Mouse (Mus musculus) liver, embryonic 13.5 days (tissue): ENCODE data around the gene Rdh16f2. TPM values are rescaled to one million over a fixed set of nuclear protein-coding genes. Genes with fewer than 3 reads are reported as not detected.

Source experiments
- ATAC-seq: fragments of 200-750 bp; cut with Nextera tagmentation; 2 replicates; pipeline ENCODE4 v1.8.0; 2017; ENCODE audit warnings: low read depth, mild to moderate bottlenecking, moderate number of reproducible peaks, moderate library complexity
- DNase-seq: peaks from one replicate; pipeline ENCODE4 v3.0.0; 2022
- H3K27ac ChIP-seq: fragments of 300-500 bp; sonication (generic); 2 replicates; pipeline ENCODE4 v1.5.1; 2015; ENCODE audit warnings: moderate library complexity, mild to moderate bottlenecking, inconsistent platforms
- H3K27me3 ChIP-seq: fragments of 300-500 bp; sonication (generic); 2 replicates; pipeline ENCODE4 v1.6.1; 2015; ENCODE audit warnings: mild to moderate bottlenecking, inconsistent platforms
- H3K36me3 ChIP-seq: fragments of 300-500 bp; sonication (generic); 2 replicates; pipeline ENCODE4 v1.6.1; 2015; ENCODE audit warnings: mild to moderate bottlenecking, inconsistent platforms
- H3K4me1 ChIP-seq: fragments of 300-500 bp; sonication (generic); replicated peaks from 2 replicates; pipeline ENCODE4 v1.6.1; 2015; ENCODE audit warnings: inconsistent platforms
- H3K4me2 ChIP-seq: fragments of 300-500 bp; sonication (generic); 2 replicates; pipeline ENCODE4 v1.6.1; 2015; ENCODE audit warnings: inconsistent platforms, mild to moderate bottlenecking, moderate library complexity
- H3K4me3 ChIP-seq: fragments of 300-500 bp; sonication (generic); replicated peaks from 2 replicates; pipeline ENCODE4 v1.5.1; 2015; ENCODE audit warnings: mild to moderate bottlenecking, inconsistent platforms
- H3K9ac ChIP-seq: fragments of 300-500 bp; sonication (generic); 2 replicates; pipeline ENCODE4 v1.6.1; 2015; ENCODE audit warnings: mild to moderate bottlenecking, inconsistent platforms
- H3K9me3 ChIP-seq: fragments of 300-500 bp; sonication (generic); replicated peaks from 2 replicates; pipeline ENCODE4 v1.6.1; 2016; ENCODE audit warnings: inconsistent platforms
- WGBS: fragments of 180-500 bp; shearing (Covaris S2); methylation state at CpG from one replicate; pipeline ENCODE4 v1.1.7; 2015; ENCODE audit not compliant: insufficient replicate concordance; 5-methylcytosine and 5-hydroxymethylcytosine counted together
- polyA plus RNA-seq: library from polyadenylated mRNA; unstranded; fragments of >200 nt; fragmentation: Nextera tagmentation; extraction: Ambion mirVana; gene quantifications from 2 replicates; pipeline ENCODE4 v1.2.1, GENCODE M21; 2015

Gene Rdh16f2
- polyA plus RNA-seq, 1 experiment from 2014 or later, result not detected

DNA sequence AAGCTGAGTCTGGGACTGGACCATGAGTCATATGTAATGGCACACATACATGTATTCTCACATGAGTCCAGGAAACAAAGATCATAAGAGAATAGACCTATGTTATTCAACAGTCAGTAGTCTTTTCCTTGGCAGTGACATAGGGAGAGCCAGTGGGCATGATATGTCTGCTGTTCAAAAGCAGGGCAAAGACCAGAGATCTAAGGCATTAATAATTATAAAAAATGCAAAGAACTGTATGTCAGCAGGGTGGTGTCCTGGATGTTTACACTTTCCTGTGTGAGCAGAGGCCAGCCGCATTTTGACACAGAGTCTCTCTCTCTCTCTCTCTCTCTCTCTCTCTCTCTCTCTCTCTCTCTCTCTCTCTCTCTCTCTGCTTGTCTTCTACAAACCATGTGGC is 16.6 kb upstream of the Rdh16f2 start, which contains the start of gene Rdh19:
Gene Rdh19, plus strand, starts transcription at position 301 of the 400 bp plus-strand sequence.
- no peak within 1 kb of the TSS for H3K27ac ChIP-seq
- H3K36me3 ChIP-seq, result no peaks in the 10 kb centered on the region
- no peak within 1 kb of the TSS for H3K9ac ChIP-seq
- no peak within 1 kb of the TSS for H3K4me2 ChIP-seq
- no peak for DNase-seq
- no peaks in the 10 kb centered on the region for H3K9me3 ChIP-seq
- H3K4me1 ChIP-seq, result no peaks in the 10 kb centered on the region
- no peak for ATAC-seq
- H3K4me3 ChIP-seq, result no peak within 1 kb of the TSS
- WGBS, result 59% methylated on average over 1 of the region's 1 CpGs
- H3K27me3 ChIP-seq, result no peaks in the 10 kb centered on the region

GRCm38 (mm10) chr10:127856376-127856775 is 9.9 kb upstream of the Rdh16f2 start:
- ATAC-seq (no peak), DNase-seq (no peak)
- Histone ChIP-seq H3K9me3 (no peaks in the 10 kb centered on the region), H3K27ac (no peak overlapping the region), H3K4me2 (no peak overlapping the region), H3K4me3 (no peak overlapping the region), H3K27me3 (no peaks in the 10 kb centered on the region; the same call in 1 of the 2 replicates), H3K4me1 (no peaks in the 10 kb centered on the region), H3K36me3 (no peaks in the 10 kb centered on the region), H3K9ac (no peak overlapping the region)

- Histone ChIP-seq H3K4me1 (0 out of 2 replicates have a peak, but pooled peaks cover 2% of the 10 kb centered on the region), H3K4me2 (no peak overlapping the region), H3K27ac (no peak overlapping the region), H3K27me3 (no peaks in the 10 kb centered on the region; the same call in 1 of the 2 replicates), H3K9me3 (no peaks in the 10 kb centered on the region), H3K4me3 (no peak overlapping the region), H3K9ac (no peak overlapping the region), H3K36me3 (no peaks in the 10 kb centered on the region)
- ATAC-seq (no peak), DNase-seq (no peak)
Measured at GRCm38 (mm10) chr10:127864931-127865330, 1.3 kb upstream of the Rdh16f2 start.

- no peak for ATAC-seq
- Histone ChIP-seq H3K4me2 (no peak overlapping the region), H3K4me1 (no peaks in the 10 kb centered on the region), H3K36me3 (no peaks in the 10 kb centered on the region), H3K27me3 (no peaks in the 10 kb centered on the region), H3K9me3 (no peaks in the 10 kb centered on the region), H3K4me3 (no peak overlapping the region), H3K27ac (no peak overlapping the region), H3K9ac (no peak overlapping the region)
- WGBS, result 49% methylated on average over 4 of the region's 4 CpGs
- no peak for DNase-seq
Measured at GRCm38 (mm10) chr10:127872484-127872883, 6.2 kb downstream of the Rdh16f2 start.

GRCm38 (mm10) chr10:127877681-127878080 is 11.4 kb downstream of the Rdh16f2 start:
- Histone ChIP-seq H3K9me3 (no peaks in the 10 kb centered on the region), H3K4me3 (no peak overlapping the region), H3K36me3 (no peaks in the 10 kb centered on the region), H3K4me1 (peaks cover 19% of the 10 kb centered on the region), H3K9ac (no peak overlapping the region), H3K27me3 (no peaks in the 10 kb centered on the region), H3K27ac (no peak overlapping the region), H3K4me2 (no peak overlapping the region)
- ATAC-seq (peak; percentile 60), DNase-seq (peak; percentile 5)
- 36% methylated on average over 2 of the region's 2 CpGs for WGBS

DNA sequence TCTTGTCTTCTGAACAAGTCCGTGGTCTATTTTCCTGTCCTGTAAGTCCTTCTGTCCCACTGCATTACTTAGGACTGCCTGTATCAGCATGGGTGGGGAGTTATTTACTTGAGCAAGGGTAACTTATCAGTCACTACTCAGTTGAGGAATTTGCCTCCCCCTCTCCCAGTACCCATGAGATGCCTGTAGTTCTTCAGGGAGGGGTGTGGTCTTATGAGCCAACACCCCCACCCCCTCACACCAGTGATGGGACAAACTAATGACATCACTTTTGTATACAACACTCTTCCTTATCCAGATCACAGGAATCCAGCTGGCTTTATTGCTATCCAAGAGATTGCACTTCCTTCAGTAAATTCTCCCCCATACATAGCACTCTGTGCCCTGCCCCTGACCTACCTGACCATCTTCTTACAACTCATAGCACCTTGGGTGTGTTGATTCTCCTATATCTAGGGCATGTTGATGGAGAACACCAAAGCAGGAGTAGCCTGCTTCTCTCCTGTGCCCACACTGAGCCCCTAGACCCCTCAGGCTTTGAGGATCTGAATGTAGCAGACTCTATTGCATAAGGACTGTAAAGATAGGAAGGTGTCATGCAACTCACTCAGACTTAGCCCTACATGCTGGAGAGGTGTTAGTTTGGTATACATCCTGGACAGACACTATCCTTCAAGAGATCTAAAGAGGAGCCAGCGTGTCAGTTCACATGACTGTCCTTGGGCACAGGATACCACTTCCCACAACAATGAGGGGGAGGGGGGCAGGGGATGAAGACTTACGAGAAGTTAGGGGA is 12.2 kb downstream of the Rdh16f2 start:
- Histone ChIP-seq H3K4me2 (no peak overlapping the region), H3K36me3 (no peaks in the 10 kb centered on the region), H3K9ac (no peak overlapping the region), H3K9me3 (no peaks in the 10 kb centered on the region), H3K4me1 (peaks cover 19% of the 10 kb centered on the region), H3K27ac (peak overlapping the region; percentile 53), H3K4me3 (no peak overlapping the region), H3K27me3 (no peaks in the 10 kb centered on the region)
- 36% methylated on average over 3 of the region's 3 CpGs for WGBS
- ATAC-seq (peak; percentile 47), DNase-seq (no peak)

DNA sequence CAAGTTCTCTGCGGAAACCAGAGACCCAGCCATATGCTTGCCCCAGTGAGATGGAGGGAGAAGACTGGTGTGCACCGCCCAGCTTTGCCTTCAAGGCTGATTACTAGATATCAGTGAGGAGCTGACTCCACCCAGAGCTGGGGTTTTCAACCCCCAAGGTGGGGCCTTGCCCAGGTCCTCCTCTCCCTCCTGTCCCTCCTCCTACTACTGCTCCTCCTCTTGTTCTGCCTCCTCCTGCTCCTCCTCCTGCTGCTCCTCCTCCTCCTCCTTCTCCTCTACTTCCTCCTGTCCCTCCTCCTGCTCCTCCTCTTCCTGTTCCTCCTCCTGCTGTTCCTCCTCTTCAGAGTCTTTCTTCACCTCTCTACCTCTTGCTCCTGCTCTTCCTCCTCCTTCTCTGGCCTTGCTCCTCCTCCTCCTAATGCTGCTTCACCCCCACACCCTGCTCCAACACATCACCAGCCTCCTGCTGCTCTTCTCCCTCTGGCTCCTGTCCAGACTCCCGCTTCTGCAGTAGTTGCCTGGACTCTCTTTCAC is 12.9 kb downstream of the Rdh16f2 start:
- no peaks in the 10 kb centered on the region for H3K27me3 ChIP-seq
- no peaks in the 10 kb centered on the region for H3K9me3 ChIP-seq
- H3K9ac ChIP-seq, result no peak overlapping the region
- DNase-seq, result no peak
- H3K4me2 ChIP-seq, result no peak overlapping the region
- no peaks in the 10 kb centered on the region for H3K36me3 ChIP-seq
- 48% methylated on average over 3 of the region's 3 CpGs for WGBS
- H3K27ac ChIP-seq, result peak overlapping the region; percentile 1; the same call in 1 of the 2 replicates
- peaks cover 19% of the 10 kb centered on the region for H3K4me1 ChIP-seq
- no peak overlapping the region for H3K4me3 ChIP-seq
- peak; percentile 77 for ATAC-seq

GRCm38 (mm10) chr10:127881041-127881440 is 14.8 kb downstream of the Rdh16f2 start:
- Histone ChIP-seq H3K4me3 (no peak overlapping the region), H3K9ac (no peak overlapping the region), H3K27me3 (no peaks in the 10 kb centered on the region), H3K4me2 (no peak overlapping the region), H3K4me1 (peaks cover 19% of the 10 kb centered on the region), H3K36me3 (no peaks in the 10 kb centered on the region), H3K9me3 (no peaks in the 10 kb centered on the region), H3K27ac (no peak overlapping the region)
- DNase-seq, result no peak
- 78% methylated on average over 4 of the region's 4 CpGs for whole genome bisulfite sequencing
- ATAC-seq, result no peak

- DNase-seq, result no peak
- no peak overlapping the region for H3K27ac ChIP-seq
- H3K27me3 ChIP-seq, result no peaks in the 10 kb centered on the region
- no peaks in the 10 kb centered on the region for H3K4me1 ChIP-seq
- no peak overlapping the region for H3K4me2 ChIP-seq
- H3K36me3 ChIP-seq, result no peaks in the 10 kb centered on the region
- 64% methylated on average over 1 of the region's 1 CpGs for WGBS
- H3K9me3 ChIP-seq, result no peaks in the 10 kb centered on the region
- no peak overlapping the region for H3K4me3 ChIP-seq
- H3K9ac ChIP-seq, result no peak overlapping the region
- ATAC-seq, result no peak
Measured at GRCm38 (mm10) chr10:127886551-127886950, 20.3 kb downstream of the Rdh16f2 start.

DNA sequence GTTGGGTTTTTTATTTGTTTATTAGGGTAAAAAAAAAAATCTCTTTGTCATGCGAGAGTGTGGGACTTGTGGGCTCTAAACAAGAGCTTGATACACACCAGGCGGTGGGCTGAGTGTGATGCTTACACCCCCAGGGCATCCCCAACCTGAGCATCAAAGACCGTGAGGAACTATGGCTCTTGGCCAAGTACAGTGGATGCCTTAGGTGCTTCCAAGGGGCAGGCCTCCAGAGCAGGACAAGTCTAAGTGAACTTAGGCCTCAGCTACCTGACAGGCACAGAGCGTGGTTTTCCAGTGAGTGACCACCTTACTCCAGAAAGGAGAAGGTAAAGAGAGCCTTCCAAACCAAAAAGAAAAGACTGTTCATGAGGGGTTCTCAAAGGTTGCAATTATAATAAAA is 20.7 kb downstream of the Rdh16f2 start:
- Histone ChIP-seq H3K4me3 (no peak overlapping the region), H3K9me3 (no peaks in the 10 kb centered on the region), H3K4me1 (no peaks in the 10 kb centered on the region), H3K9ac (no peak overlapping the region), H3K27ac (no peak overlapping the region), H3K27me3 (no peaks in the 10 kb centered on the region), H3K4me2 (no peak overlapping the region), H3K36me3 (no peaks in the 10 kb centered on the region)
- ATAC-seq, result no peak
- WGBS, result 63% methylated on average over 4 of the region's 4 CpGs
- no peak for DNase-seq

- H3K9ac ChIP-seq, result no peak within 1 kb of the TSS
- H3K9me3 ChIP-seq, result no peaks in the 10 kb centered on the region
- no peak within 1 kb of the TSS for H3K4me3 ChIP-seq
- no peak for DNase-seq
- H3K27me3 ChIP-seq, result no peaks in the 10 kb centered on the region
- no peak within 1 kb of the TSS for H3K4me2 ChIP-seq
- H3K4me1 ChIP-seq, result no peaks in the 10 kb centered on the region
- H3K36me3 ChIP-seq, result no peaks in the 10 kb centered on the region
- H3K27ac ChIP-seq, result no peak within 1 kb of the TSS
- ATAC-seq, result no peak
Measured at GRCm38 (mm10) chr10:127888605-127889004, 22.3 kb downstream of the Rdh16f2 start, which contains the start of gene Rdh7. TSS of gene Rdh7 (minus strand) at chr10:127888817.

DNA sequence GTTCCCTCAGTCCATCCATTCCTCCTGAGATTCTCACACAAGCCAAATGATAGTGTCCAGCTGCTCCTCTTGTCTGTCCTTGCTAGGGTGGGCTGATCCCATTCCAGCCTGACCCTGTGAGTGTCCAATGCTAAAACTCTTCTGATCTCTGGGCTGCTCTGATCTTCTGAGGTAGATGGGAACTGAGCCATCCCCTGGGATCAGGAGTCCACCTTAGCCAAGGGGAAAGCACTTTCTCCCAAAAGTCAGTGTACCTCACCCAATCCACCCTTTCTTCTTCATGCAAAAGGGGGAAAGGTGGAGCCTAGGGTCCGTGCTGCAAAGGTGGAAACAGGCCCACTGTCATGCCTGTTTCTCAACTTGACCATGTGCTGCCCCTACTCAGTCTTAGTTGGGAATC is 25.2 kb downstream of the Rdh16f2 start:
- H3K4me3 ChIP-seq, result no peak overlapping the region
- peaks cover 14% of the 10 kb centered on the region; the same call in 1 of the 2 replicates for H3K4me1 ChIP-seq
- no peak overlapping the region for H3K4me2 ChIP-seq
- no peaks in the 10 kb centered on the region for H3K36me3 ChIP-seq
- H3K9ac ChIP-seq, result no peak overlapping the region
- H3K27ac ChIP-seq, result no peak overlapping the region
- ATAC-seq (no peak), DNase-seq (no peak)
- H3K27me3 ChIP-seq, result no peaks in the 10 kb centered on the region
- H3K9me3 ChIP-seq, result no peaks in the 10 kb centered on the region
- 45% methylated on average over 1 of the region's 1 CpGs for WGBS
